Mouse (Mus musculus): ENCODE measurements at regions not wholly inside any gene's neighbourhood (a gene's known extent, or its start where the extent isn't known, plus 50 kb on each side); places are given as distances from the start of the nearest gene placed in this dataset.
"Not testable (repeated sequence)": the region's sequence is repeated elsewhere in the genome, so short reads cannot be mapped to it uniquely, and the experiment has no call there.

DNA sequence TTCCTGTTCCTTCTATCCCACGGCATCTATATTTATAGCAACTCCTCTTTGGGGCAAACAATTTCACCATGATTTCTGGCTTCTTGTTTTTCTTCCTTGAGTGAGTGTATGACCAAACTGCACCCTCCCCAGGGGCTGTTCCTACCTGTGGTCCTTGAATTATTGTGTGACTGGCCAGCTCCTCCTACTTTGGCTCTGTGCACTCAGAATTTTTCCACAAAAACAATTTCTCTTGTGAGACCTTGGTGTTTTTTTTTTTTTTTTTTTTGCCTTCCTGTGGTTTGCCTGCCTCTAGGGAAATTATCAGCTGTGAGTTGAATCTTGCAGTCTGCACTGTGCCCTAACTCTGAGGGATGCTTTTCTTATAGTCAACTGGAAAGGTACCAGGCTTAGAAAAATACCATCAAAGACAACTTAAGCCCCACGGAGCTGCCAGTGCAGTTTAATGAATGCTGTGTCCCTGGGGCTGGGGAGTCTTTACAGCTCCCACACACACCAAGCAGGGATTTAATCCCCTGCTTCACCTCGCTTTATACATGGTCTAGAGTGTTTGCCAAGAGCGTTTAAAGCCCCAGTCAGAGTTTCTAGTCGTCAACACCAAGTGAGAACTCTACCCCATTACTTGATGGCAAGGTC, 216.2 kb upstream of the Sesn3 start:
- peak; percentile 14 for DNase-seq (ENCODE audit: low spot score)

- no peak for DNase-seq (ENCODE audit: low spot score)
These were observed 215.6 kb upstream of the Sesn3 start for GRCm38 (mm10) chr9:14059228-14059779.

- DNase-seq (ENCODE audit: low spot score): no peak
These were observed 214.6 kb upstream of the Sesn3 start for GRCm38 (mm10) chr9:14060257-14060656.

- DNase-seq (ENCODE audit: low spot score): no peak
These were observed 213.5 kb upstream of the Sesn3 start for GRCm38 (mm10) chr9:14061389-14061788.

DNA sequence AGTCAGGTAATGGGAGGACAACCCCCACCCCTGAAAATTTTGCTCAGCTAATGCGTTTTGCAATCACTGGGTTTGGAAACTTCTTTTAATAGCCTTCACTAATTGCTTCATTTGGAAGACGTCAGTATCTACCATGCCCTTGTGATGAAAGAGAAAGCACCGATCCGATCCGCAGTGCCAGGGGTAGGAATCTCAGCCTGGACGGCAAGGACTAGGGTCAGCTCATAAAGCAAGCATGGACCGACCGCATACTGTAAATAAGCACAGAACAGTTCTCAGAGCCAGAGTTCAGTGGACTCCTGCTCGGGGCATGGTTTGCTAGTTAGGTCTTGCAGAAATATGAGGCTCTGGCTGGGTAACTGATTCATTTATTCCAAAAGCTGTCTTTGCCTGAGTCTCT, 213.0 kb upstream of the Sesn3 start:
- DNase-seq (ENCODE audit: low spot score): no peak

DNA sequence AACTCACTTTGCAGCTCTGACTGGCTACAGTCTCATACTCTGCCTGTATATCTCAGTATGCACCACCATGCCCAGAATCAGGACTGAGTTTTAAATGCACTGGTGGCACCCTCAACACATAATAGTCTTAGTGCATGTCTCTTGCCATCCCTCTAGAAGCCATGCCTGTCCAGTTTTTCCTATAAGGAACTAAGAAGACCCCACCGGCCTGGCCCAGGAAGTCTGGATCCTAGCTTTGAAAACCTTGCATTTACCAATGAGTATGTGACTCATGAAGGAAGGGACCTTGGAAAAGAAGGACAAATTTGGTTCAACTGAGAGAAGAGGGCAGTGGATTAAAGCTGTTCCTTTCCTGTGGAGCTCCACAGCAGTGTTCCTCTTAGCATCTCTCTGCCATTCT, 212.2 kb upstream of the Sesn3 start:
- DNase-seq (ENCODE audit: low spot score): no peak

GRCm38 (mm10) chr9:14066741-14067140, 208.1 kb upstream of the Sesn3 start:
- DNase-seq (ENCODE audit: low spot score): not testable (repeated sequence)

DNA sequence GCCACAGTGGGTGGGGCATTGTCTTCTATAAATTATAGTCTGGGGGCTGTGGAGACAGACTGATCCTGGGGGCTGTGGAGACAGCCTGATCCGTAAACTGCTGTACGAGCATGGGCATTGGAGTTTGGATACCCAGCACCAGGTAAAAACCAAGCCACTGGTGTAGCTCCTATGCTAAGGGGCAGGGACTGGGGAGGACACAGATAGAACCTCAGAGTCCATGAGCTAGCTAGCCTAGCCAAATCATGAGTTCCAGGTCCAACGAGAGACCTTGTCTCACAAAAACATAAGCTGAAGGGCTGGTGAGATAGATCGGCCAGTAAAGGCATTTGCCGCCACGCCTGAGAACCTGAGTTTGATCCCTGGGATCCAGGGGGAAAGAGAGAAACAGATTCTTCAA, 205.8 kb upstream of the Sesn3 start:
- no peak for DNase-seq (ENCODE audit: low spot score)

- DNase-seq (ENCODE audit: low spot score): no peak
These were observed 205.1 kb upstream of the Sesn3 start for GRCm38 (mm10) chr9:14069770-14070169.

DNA sequence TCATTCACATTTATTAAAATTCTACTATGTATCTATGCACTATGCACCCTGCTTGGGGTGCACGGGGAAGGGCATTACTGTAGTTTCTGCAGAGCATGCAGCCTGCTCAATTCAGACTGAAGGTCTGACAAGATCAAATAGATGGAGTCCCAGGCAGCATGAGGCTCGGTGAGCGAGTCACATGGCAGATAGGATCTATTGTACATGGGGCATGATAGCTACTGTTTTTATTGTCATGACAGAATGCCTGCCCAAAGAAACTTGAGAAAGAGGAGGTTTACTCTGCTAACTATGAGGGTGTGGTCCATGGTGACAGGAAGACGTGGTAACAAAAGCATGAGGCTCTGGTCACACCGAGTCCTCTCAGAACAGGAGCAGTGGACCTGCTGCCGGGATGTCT, 203.1 kb upstream of the Sesn3 start:
- DNase-seq (ENCODE audit: low spot score): no peak

DNA sequence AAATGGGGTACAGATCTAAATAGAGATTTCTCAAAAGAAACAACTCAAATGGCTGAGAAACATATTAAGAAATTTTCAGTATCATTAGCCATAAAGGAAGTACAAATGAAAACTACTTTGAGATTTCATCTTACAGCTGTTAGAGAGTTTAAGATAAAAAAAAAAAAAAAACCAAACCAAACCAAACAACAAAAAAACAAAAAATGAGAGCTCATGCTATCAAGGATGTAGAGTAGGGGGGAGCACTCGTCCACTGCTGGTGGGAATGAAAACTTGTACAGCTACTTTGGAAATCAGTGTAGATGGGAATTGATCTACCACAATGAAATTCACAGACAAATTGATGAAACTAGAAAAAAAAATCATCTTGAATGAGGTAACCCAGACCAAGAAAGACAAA, 201.9 kb upstream of the Sesn3 start:
- no peak for DNase-seq (ENCODE audit: low spot score)

- DNase-seq (ENCODE audit: low spot score): no peak
These were observed 200.6 kb upstream of the Sesn3 start for GRCm38 (mm10) chr9:14074273-14074672.

DNA sequence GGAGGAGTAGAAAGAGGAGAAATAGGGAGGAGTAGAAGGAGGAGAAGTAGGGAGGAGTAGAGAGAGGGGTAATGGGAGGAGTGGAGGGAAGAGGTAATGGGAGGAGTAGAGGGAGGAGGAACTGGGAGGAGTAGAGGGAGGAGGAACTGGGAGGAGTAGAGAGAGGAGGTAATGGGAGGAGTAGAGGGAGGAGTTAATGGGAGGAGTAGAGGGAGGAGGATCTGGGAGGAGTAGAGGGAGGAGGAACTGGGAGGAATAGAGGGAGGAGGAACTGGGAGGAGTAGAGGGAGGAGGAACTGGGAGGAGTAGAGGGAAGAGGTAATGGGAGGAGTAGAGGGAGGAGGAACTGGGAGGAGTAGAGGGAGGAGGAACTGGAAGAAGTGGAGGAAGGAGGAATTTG, 200.0 kb upstream of the Sesn3 start:
- not testable (repeated sequence) for DNase-seq (ENCODE audit: low spot score)

DNA sequence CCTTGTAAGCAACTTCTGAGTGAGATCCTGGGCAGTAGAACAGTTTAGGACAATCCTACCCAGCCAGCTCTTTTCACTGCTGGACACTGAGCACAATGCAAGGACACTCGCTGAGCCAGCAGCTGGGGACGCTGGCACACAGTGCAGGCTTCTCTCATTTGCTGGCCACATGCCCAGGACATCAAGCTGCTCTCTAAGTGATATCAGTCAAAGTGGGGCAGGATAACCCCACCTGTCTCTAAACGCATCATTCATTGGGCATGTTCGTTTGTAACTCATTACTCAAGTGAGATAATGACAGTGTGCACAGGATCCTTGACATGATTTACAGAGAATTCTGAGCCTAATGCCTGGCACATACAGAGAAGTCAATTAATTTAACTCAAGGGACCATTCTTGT, 199.4 kb upstream of the Sesn3 start:
- DNase-seq (ENCODE audit: low spot score): peak; percentile 54

DNA sequence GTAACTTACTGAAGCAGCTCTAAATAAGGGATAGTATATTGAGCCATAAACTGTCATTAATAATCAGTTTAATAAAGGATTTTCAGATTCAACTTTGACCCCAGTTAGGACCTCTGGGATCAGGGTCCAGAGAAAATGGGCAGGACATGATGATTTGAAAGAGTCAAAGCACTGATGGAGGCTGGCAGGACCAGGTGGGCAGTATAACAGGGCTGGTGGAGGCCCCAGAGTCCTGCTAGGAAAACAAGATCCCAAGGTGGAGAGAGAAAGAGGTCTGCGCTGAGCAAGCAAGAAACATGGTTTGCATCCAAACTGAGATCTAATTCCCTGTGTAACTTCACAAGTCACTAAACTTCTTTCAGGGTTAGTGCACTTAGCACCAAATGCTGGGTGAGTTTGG, 199.0 kb upstream of the Sesn3 start:
- no peak for DNase-seq (ENCODE audit: low spot score)

- DNase-seq (ENCODE audit: low spot score): no peak
These were observed 198.1 kb upstream of the Sesn3 start for GRCm38 (mm10) chr9:14076728-14077127.

GRCm38 (mm10) chr9:14081138-14081537, 193.7 kb upstream of the Sesn3 start:
- DNase-seq (ENCODE audit: low spot score): no peak

- peak; percentile 51 for DNase-seq (ENCODE audit: low spot score)
These were observed 188.7 kb upstream of the Sesn3 start for GRCm38 (mm10) chr9:14086201-14086600.

- no peak for DNase-seq (ENCODE audit: low spot score)
These were observed 188.3 kb upstream of the Sesn3 start for GRCm38 (mm10) chr9:14086611-14087010.

GRCm38 (mm10) chr9:14087874-14088273, 187.0 kb upstream of the Sesn3 start:
- no peak for DNase-seq (ENCODE audit: low spot score)

- peak; percentile 51 for DNase-seq (ENCODE audit: low spot score)
These were observed 185.0 kb upstream of the Sesn3 start for GRCm38 (mm10) chr9:14089791-14090256.

- DNase-seq (ENCODE audit: low spot score): no peak
These were observed 184.4 kb upstream of the Sesn3 start for GRCm38 (mm10) chr9:14090454-14090853.

DNA sequence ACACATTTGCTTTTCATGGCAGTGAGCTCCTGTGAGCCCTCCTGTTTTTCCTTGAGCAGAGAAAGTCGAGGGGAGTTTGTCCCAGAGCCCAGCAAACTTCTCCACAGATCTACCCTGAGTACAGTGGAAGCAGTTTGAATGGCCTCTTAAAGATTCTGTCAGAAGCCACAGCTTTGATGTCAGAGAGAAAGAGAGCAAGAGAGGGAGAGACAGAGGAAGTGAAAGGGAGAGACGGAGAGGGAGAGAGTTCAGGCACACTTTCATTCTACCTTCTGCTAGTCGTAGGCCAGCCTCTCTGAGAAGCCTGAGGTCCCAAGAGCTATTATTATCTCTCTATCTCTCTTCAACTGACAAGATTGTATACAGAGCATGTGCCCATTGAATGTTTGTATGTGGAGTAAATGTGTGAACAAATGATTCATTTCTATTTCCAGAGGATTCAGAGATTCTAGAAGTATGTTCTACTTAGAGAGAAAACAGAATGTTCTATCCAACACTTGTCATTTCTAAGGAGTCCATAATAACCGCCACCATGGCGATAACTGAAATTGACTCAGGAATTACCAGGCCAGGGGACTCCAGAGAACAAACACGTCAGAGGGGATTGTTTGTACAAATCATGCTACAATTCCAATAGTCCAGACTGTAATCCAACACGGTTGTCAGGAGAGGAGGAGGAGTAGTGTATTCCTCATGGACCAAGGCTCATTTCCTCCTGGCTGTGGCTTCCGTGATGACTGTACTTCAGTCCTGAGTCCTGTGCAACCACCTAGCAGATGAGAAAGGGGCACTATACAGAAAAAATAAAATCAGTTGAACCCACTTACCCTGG, 183.6 kb upstream of the Sesn3 start:
- no peak for DNase-seq (ENCODE audit: low spot score)
